Mouse (Mus musculus) gastrocnemius, adult 2 months (tissue): ENCODE results near the gene 1110017D15Rik. TPM values are rescaled to one million over a fixed set of nuclear protein-coding genes. Genes with fewer than 3 reads are reported as not detected.

Experiments
- DNase-seq: peaks from one replicate; pipeline ENCODE4 v3.0.0; 2022
- H3K27ac ChIP-seq: fragments of 200-600 bp; 2 replicates; pipeline ENCODE4 v1.8.1; 2022; ENCODE audit warnings: mild to moderate bottlenecking
- H3K4me3 ChIP-seq: fragments of 200-600 bp; 2 replicates; pipeline ENCODE4 v1.8.1; 2022; ENCODE audit warnings: mild to moderate bottlenecking, moderate library complexity
- CTCF ChIP-seq: fragments of 200-600 bp; IDR thresholded peaks from 2 replicates; pipeline ENCODE4 v1.8.1; 2022; ENCODE audit warnings: antibody characterized with exemption, mild to moderate bottlenecking, moderate library complexity
- intact Hi-C: fragments of 180-260 bp; cut with DNase I; formaldehyde crosslinking; loops from one replicate; pipeline ENCODE4 v1.15.1; 2025
- total RNA-seq, 2 experiments: library from RNA; stranded (reverse); gene quantifications; 2 replicates each; pipeline ENCODE4 v1.2.3; 2021

The 1110017D15Rik gene
- total RNA-seq, 2 experiments from 2014 or later: 0.67 TPM; not detected in 1

DNA sequence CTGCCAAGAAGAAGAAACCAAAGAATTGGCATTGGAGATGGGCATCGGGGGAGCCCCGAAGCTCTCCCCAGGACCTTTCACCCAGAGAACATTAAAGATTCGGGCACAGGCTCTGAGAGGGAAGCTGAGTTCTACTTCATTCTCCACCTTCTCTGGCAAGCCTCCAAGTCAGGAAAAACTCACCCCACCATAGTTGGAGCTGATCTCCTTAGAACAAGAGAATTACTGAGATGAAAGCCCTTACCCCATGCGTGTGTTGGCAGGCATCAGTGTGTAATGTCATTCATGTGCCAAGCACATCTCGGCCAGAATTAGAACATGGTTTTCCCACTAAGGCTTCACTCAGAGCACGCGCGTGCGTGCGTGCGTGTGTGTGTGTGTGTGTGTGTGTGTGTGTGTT lies 21.3 kb downstream of the 1110017D15Rik start:
- Histone ChIP-seq H3K27ac (peak overlapping the region; percentile 50), H3K4me3 (peak overlapping the region; percentile 14; the same call in 1 of the 2 replicates)
- intact Hi-C loops: no loop called here
- DNase-seq: peak; percentile 48
- no peak for TF ChIP-seq CTCF

DNA sequence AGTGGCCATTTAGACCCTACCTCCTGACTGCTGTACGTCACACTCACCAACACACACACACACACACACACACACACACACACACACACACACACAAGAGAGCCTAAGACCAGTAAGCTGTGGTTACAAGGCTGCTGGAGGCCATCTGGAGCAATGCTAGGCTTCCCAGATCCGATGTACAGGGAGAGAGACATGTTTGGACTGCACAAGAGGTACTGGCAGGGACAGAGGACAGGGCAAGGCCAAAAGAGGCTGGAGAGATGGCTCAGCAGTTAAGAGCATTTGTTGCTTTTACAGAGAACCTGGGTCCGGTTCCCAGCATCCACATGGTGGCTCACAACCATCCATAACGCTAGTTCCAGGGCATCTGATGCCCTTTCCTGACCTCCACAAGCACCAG lies 22.1 kb downstream of the 1110017D15Rik start:
- Histone ChIP-seq H3K27ac (peak overlapping the region; percentile 50; the same call in 1 of the 2 replicates), H3K4me3 (no peak overlapping the region; the same call in 1 of the 2 replicates)
- no peak for TF ChIP-seq CTCF
- DNase-seq: peak; percentile 33
- intact Hi-C loops: no loop called here

DNA sequence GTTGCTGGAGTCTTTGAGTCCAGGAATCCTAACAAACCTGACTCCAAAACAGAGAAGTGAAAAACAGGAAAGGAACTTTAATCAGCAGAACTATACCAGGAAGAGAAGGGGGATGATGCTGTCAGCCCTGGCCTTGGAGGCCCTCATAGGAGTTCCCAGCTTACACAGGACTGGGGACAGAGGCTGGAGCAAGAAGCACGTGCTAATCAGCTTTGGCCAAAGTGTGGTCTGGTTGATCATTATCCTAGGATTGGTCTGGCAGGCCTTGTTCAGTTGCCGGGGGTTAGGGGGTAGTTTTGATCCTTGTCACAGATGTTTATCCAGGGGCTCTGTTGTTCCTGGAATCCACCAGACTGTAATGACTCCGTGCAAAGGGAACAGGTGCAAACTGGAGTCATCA lies 22.8 kb downstream of the 1110017D15Rik start:
- no peak for DNase-seq
- Histone ChIP-seq H3K27ac (peak overlapping the region; percentile 21; the same call in 1 of the 2 replicates), H3K4me3 (no peak overlapping the region)
- intact Hi-C loops: no loop called here
- TF ChIP-seq CTCF: no peak

- DNase-seq: no peak
- TF ChIP-seq CTCF: no peak
- H3K4me3 ChIP-seq: no peak overlapping the region
- intact Hi-C loops: no loop called here
- no peak overlapping the region for H3K27ac ChIP-seq
Measured at GRCm38 (mm10) chr4:41493464-41494116, 23.5 kb downstream of the 1110017D15Rik start.

DNA sequence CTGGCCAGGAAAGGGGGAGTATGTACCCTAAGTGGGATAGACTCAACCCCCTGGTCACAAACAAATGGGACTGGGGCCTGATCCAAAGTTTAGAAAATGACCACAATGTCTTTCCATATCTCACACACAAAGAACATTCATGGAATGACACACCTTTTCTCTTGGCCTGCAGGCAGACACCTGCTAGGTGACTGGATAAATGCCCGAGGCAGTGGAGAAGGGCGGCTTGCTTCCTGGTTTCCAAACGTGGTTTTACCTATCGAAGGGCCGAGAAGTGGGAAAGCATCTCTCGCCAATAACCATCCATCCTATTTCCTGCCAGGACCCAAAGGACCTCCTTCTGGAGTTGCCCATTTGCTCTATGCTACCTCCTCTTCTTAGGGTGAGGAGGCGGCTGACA lies 24.2 kb downstream of the 1110017D15Rik start:
- Histone ChIP-seq H3K4me3 (no peak overlapping the region), H3K27ac (no peak overlapping the region)
- no peak for TF ChIP-seq CTCF
- DNase-seq: no peak
- intact Hi-C loops: no loop called here

- Histone ChIP-seq H3K4me3 (peak overlapping the region; percentile 36), H3K27ac (peak overlapping the region; percentile 87)
- TF ChIP-seq CTCF: no peak; the same call in 1 of the 2 replicates
- DNase-seq: peak; percentile 80
- intact Hi-C loops: loop anchor here (2.0 kb wide), 1 partner anchor 21 kb away; the partner anchor contains the start of gene AI464131
Measured at GRCm38 (mm10) chr4:41481601-41482017, 35.5 kb downstream of the 1110017D15Rik start.

DNA sequence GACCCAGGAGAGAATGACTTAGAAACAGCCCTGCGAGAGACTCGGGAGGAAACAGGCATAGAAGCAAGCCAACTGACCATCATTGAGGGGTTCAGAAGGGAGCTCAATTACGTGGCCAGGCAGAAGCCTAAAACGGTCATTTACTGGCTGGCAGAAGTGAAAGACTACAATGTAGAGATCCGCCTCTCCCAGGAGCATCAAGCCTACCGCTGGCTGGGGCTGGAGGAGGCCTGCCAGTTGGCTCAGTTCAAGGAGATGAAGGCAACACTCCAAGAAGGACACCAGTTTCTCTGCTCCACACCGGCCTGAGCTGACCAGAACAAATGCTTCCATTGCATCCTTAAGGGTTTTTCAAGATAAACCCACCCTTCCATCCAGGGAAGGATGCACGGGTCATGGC lies 36.9 kb downstream of the 1110017D15Rik start:
- intact Hi-C loops: loop anchor here (2.0 kb wide), 1 partner anchor 23 kb away; the partner anchor contains the start of gene AI464131
- DNase-seq: peak; percentile 87
- TF ChIP-seq CTCF: no peak
- H3K4me3 ChIP-seq: peak overlapping the region; percentile 5; the same call in 1 of the 2 replicates
- peak overlapping the region; percentile 87 for H3K27ac ChIP-seq

- Histone ChIP-seq H3K4me3 (peak overlapping the region; percentile 5; the same call in 1 of the 2 replicates), H3K27ac (peak overlapping the region; percentile 87)
- intact Hi-C loops: no loop called here
- TF ChIP-seq CTCF: no peak
- no peak for DNase-seq
Measured at GRCm38 (mm10) chr4:41479456-41479804, 37.7 kb downstream of the 1110017D15Rik start.

- intact Hi-C loops: no loop called here
- no peak overlapping the region for H3K4me3 ChIP-seq
- peak overlapping the region; percentile 87 for H3K27ac ChIP-seq
- no peak for DNase-seq
- peak; percentile 20; the same call in 1 of the 2 replicates for TF ChIP-seq CTCF
Measured at GRCm38 (mm10) chr4:41478751-41479455, 38.2 kb downstream of the 1110017D15Rik start.

- intact Hi-C loops: no loop called here
- Histone ChIP-seq H3K4me3 (no peak overlapping the region), H3K27ac (peak overlapping the region; percentile 87)
- DNase-seq: peak; percentile 60
- TF ChIP-seq CTCF: no peak
Measured at GRCm38 (mm10) chr4:41477648-41478160, 39.4 kb downstream of the 1110017D15Rik start.

GRCm38 (mm10) chr4:41471384-41471689 lies 45.8 kb downstream of the 1110017D15Rik start:
- intact Hi-C loops: no loop called here
- no peak overlapping the region for H3K4me3 ChIP-seq
- DNase-seq: no peak
- peak overlapping the region; percentile 20; the same call in 1 of the 2 replicates for H3K27ac ChIP-seq
- no peak for TF ChIP-seq CTCF

DNA sequence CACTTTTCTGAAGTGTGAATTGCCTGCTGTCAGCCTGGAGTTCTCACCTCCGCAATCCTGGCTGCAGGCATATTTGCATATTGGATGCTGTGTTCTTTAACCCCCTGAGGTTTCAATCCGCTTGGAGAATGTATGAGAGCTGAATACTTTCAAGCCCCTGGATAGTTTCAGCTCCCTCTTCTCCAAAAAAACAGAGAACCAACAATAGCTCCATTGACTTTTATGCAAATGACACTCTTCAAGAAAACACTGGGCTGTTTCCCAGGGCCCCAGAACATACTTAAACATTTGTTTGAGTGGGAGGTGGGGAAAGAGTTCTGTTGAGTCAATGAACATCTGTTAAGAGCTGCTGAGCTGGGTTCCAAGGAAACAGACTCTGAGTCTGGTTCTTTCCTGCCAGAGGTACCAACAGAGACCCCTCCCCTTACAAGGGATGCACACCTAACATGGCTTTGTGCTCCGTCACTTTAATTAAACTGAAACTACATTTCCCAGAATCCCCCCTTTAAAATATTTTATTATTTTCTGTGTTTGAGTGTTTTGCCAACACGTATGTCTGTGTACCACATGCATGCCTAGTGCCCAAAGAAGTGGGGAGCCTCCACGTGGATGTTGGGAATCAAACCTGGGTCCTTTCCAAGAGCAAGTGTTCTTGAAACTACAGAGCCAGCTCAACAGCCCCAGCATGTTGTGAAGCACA lies 46.3 kb downstream of the 1110017D15Rik start:
- intact Hi-C loops: no loop called here
- no peak for DNase-seq
- Histone ChIP-seq H3K27ac (peak overlapping the region; percentile 20; the same call in 1 of the 2 replicates), H3K4me3 (no peak overlapping the region)
- TF ChIP-seq CTCF: no peak
